Mouse (Mus musculus): ENCODE measurements at regions not wholly inside any gene's neighbourhood (a gene's known extent, or its start where the extent isn't known, plus 50 kb on each side); places are given as distances from the start of the nearest gene placed in this dataset.
"Not testable (repeated sequence)": the region's sequence is repeated elsewhere in the genome, so short reads cannot be mapped to it uniquely, and the experiment has no call there.

- DNase-seq (ENCODE audit: low spot score) = no peak
Observed at GRCm38 (mm10) chr7:138497771-138498170, 100.2 kb upstream of the Tcerg1l start.

GRCm38 (mm10) chr7:138497202-138497601 is 99.7 kb upstream of the Tcerg1l start:
- no peak for DNase-seq (ENCODE audit: low spot score)

- DNase-seq (ENCODE audit: low spot score) = no peak
Observed at GRCm38 (mm10) chr7:138493661-138494060, 96.1 kb upstream of the Tcerg1l start.

- DNase-seq (ENCODE audit: low spot score) = no peak
Observed at GRCm38 (mm10) chr7:138492261-138492660, 94.7 kb upstream of the Tcerg1l start.

- no peak for DNase-seq (ENCODE audit: low spot score)
Observed at GRCm38 (mm10) chr7:138489471-138489870, 91.9 kb upstream of the Tcerg1l start.

GRCm38 (mm10) chr7:138488201-138488720 is 90.7 kb upstream of the Tcerg1l start:
- no peak for DNase-seq (ENCODE audit: low spot score)

- DNase-seq (ENCODE audit: low spot score) = no peak
Observed at GRCm38 (mm10) chr7:138472891-138473455, 75.4 kb upstream of the Tcerg1l start.

- no peak for DNase-seq (ENCODE audit: low spot score)
Observed at GRCm38 (mm10) chr7:138472371-138472770, 74.8 kb upstream of the Tcerg1l start.

- no peak for DNase-seq (ENCODE audit: low spot score)
Observed at GRCm38 (mm10) chr7:138469211-138469610, 71.7 kb upstream of the Tcerg1l start.

- no peak for DNase-seq (ENCODE audit: low spot score)
Observed at GRCm38 (mm10) chr7:138468436-138468835, 70.9 kb upstream of the Tcerg1l start.

- no peak for DNase-seq (ENCODE audit: low spot score)
Observed at GRCm38 (mm10) chr7:138467981-138468380, 70.5 kb upstream of the Tcerg1l start.

- no peak for DNase-seq (ENCODE audit: low spot score)
Observed at GRCm38 (mm10) chr7:138467386-138467785, 69.9 kb upstream of the Tcerg1l start.

- DNase-seq (ENCODE audit: low spot score) = no peak
Observed at GRCm38 (mm10) chr7:138457964-138458363, 60.4 kb upstream of the Tcerg1l start.

GRCm38 (mm10) chr7:138455371-138455770 is 57.8 kb upstream of the Tcerg1l start:
- no peak for DNase-seq (ENCODE audit: low spot score)

- DNase-seq (ENCODE audit: low spot score) = not testable (repeated sequence)
Observed at GRCm38 (mm10) chr7:138454498-138455225, 57.1 kb upstream of the Tcerg1l start.

GRCm38 (mm10) chr7:138451321-138451720 is 53.8 kb upstream of the Tcerg1l start:
- no peak for DNase-seq (ENCODE audit: low spot score)

GRCm38 (mm10) chr7:138448519-138448918 is 51.0 kb upstream of the Tcerg1l start:
- no peak for DNase-seq (ENCODE audit: low spot score)

Data from urinary bladder, adult 2 months (tissue).